16 mouse cellular contexts compared by ENCODE assay signal in genomic region chr17:21051919-21052318, GRCm38 (mm10). TPM values are rescaled to one million over a fixed set of nuclear protein-coding genes. Genes with fewer than 3 reads are reported as not detected.
"Had no signal": no experiment of that assay in that cellular context is flagged by ENCODE, and none has a peak within 500 bp of the region (broad histone marks: within the 10 kb centered on the region; RNA-seq: fewer than 3 reads in every experiment).

No protein-coding gene starts in this region.

RNA-seq across cellular contexts. Expression of gene Vmn1r233, which starts 55.7 kb away (rescaled TPM):
- total RNA-seq: megakaryocyte progenitor cell, adult 5-6 weeks had no signal
- polyA plus RNA-seq: lung, adult 2 months; lung, embryonic 15.5 days; lung, postnatal 0 days; macrophage; midbrain, embryonic 12.5 days; midbrain, embryonic 14.5 days; midbrain, embryonic 16.5 days; myocyte; neural tube, embryonic 11.5 days; neural tube, embryonic 13.5 days; neural tube, embryonic 15.5 days; small intestine, adult 2 months; stomach, embryonic 14.5 days; stomach, embryonic 16.5 days; thymus, postnatal 0 days had no signal
